Mouse (Mus musculus) macrophage (primary cell): ENCODE results near the gene Dnah2. TPM values are rescaled to one million over a fixed set of nuclear protein-coding genes. Genes with fewer than 3 reads are reported as not detected.

Experiments used
- H3K27ac ChIP-seq: fragments of 350-480 bp; formaldehyde crosslinking; 2 replicates; pipeline ENCODE4 v1.9.0; 2021
- H3K36me3 ChIP-seq: fragments of 350-480 bp; formaldehyde crosslinking; 2 replicates; pipeline ENCODE4 v1.9.0; 2021; ENCODE audit errors: inconsistent target
- H3K4me3 ChIP-seq: fragments of 350-480 bp; formaldehyde crosslinking; 2 replicates; pipeline ENCODE4 v1.9.0; 2021; ENCODE audit errors: inconsistent target
- H3K79me2 ChIP-seq: fragments of 350-480 bp; formaldehyde crosslinking; 2 replicates; pipeline ENCODE4 v1.9.0; 2021; ENCODE audit errors: inconsistent target
- WGBS: methylation state at CpG from one replicate; pipeline ENCODE4 v1.1.7; 2026; ENCODE audit warnings: inconsistent platforms; ENCODE audit not compliant: missing documents; 5-methylcytosine and 5-hydroxymethylcytosine counted together
- polyA plus RNA-seq: library from polyadenylated mRNA; stranded (reverse); fragments of 250-400 nt; gene quantifications from 3 replicates; pipeline ENCODE4 v1.2.4, GENCODE M21; 2018; ENCODE audit warnings: inconsistent platforms

Dnah2 gene
- polyA plus RNA-seq, 1 experiment from 2014 or later, result 3.0 TPM

DNA sequence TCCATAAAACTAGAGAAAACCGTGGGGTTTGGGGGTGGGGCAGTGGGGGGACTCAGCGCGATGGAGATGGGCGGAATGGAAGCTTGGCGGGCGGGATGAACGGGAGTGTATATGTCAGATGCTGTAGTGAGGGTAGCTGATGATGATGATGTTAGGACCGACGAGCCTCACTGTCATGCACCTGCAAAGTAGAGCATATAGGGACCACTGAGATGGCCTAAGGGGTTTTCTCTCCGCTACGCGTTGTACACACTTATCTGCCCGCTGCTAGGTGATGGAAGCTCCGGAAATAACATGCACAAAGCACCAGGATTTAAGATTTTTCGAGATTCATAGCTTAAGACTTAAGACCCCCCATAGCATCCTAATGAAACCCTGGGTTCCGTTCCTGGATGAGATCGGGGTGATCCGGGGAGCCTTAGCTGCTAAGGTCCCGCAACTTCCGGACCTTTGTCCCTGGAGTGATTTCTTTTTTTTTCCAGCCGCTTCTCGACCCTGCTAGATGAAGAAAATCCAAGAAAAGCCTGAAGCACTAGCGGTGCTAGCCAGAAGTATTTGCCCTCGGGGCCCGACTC lies 31.7 kb upstream of the Dnah2 start:
- WGBS, result under 1% methylated on average over 25 of the region's 25 CpGs
- peak overlapping the region; percentile 93 for H3K27ac ChIP-seq
- H3K79me2 ChIP-seq, result peaks cover 73% of the 10 kb centered on the region
- peak overlapping the region; percentile 93 for H3K4me3 ChIP-seq
- no peaks in the 10 kb centered on the region for H3K36me3 ChIP-seq

- WGBS, result under 1% methylated on average over 13 of the region's 13 CpGs
- Histone ChIP-seq H3K4me3 (peak within 1 kb of the TSS; percentile 93), H3K36me3 (no peaks in the 10 kb centered on the region), H3K79me2 (peaks cover 67% of the 10 kb centered on the region), H3K27ac (peak within 1 kb of the TSS; percentile 93)
Observed at GRCm38 (mm10) chr11:69580091-69580514, 31.2 kb upstream of the Dnah2 start, which contains the start of the genes Wrap53 and Trp53. Wrap53 (minus strand) TSS chr11:69580255. Trp53 (plus strand) TSS chr11:69580359.

DNA sequence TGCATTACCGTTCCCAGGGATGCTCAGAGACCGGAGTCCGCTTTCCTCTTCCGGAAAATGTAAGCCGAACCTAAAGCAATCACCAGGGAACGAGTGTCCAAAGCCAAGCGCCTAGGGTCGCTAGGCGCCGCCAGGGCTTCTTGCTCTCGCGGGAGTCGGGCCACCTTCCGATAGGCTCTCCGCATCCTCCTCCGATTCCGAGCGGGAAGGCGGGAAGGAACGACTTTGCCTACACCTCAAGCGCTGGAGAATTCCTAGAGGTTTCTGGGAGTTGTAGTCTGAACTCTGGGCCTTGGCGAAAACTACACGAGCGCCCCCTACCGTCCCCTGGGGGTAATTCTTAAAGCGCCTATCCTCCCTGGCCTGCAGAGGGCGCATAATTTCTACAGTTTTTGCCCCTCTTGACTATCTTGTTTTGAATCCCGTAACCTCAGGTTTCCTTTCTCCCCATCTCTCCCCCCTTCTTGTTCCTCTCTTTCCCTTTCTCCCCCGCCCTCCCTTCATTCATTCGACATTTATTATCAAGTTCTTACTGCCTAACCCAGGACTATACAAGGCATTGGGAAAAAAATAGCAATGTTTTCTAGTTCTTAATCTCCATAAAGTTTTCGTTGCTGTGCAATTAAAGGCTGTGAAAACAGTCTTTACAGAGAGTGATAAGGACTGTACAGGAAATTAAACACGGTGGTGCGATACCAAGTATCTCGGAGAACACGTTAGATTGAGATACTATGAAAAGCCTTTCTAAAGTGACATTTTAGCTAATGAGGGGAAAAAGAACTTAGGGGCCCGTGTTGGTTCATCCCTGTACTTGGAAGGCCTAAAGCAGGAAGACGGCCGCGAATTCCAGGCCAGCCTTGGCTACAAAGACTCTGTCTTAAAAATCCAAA lies 30.5 kb upstream of the Dnah2 start:
- 1% methylated on average over 39 of the region's 39 CpGs for WGBS
- H3K79me2 ChIP-seq, result peaks cover 66% of the 10 kb centered on the region
- no peaks in the 10 kb centered on the region for H3K36me3 ChIP-seq

DNA sequence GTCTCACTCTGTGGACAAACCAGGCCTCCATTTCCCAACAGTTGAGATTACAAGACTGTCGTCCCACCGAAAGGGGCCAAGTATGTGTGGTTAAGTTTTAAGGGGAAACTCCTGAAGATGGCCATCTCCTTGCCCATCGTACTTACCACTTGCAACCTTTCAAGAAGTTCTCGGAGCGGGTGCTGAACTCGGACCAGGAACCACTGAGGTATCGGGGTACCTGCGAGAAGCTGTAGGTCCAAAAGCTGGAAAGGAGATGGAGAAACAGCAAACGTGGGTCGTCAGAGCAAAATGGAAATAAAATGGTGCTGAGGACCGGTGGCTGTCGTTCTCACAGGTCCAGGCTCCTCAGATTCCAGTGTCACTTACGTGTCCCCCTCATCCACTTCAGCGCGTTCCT lies 29.4 kb upstream of the Dnah2 start:
- H3K36me3 ChIP-seq, result no peaks in the 10 kb centered on the region
- H3K27ac ChIP-seq, result peak overlapping the region; percentile 40; the same call in 1 of the 2 replicates
- peaks cover 63% of the 10 kb centered on the region for H3K79me2 ChIP-seq
- 16% methylated on average over 15 of the region's 15 CpGs for WGBS
- peak overlapping the region; percentile 93 for H3K4me3 ChIP-seq

More for the DNA sequence above, 30.5 kb upstream of the Dnah2 start:
- peak overlapping the region; percentile 93 for H3K4me3 ChIP-seq
- H3K27ac ChIP-seq, result peak overlapping the region; percentile 93

GRCm38 (mm10) chr11:69576307-69576706 lies 27.4 kb upstream of the Dnah2 start:
- Histone ChIP-seq H3K36me3 (no peaks in the 10 kb centered on the region), H3K4me3 (no peak overlapping the region), H3K79me2 (peaks cover 44% of the 10 kb centered on the region), H3K27ac (no peak overlapping the region)
- 91% methylated on average over 5 of the region's 5 CpGs for WGBS

GRCm38 (mm10) chr11:69575220-69575619 lies 26.3 kb upstream of the Dnah2 start:
- Histone ChIP-seq H3K36me3 (peaks cover 10% of the 10 kb centered on the region; the same call in 1 of the 2 replicates), H3K79me2 (peaks cover 37% of the 10 kb centered on the region), H3K27ac (no peak overlapping the region), H3K4me3 (no peak overlapping the region)
- WGBS, result 53% methylated on average over 3 of the region's 3 CpGs

GRCm38 (mm10) chr11:69565131-69565530 lies 16.2 kb upstream of the Dnah2 start:
- no peak overlapping the region for H3K4me3 ChIP-seq
- no peaks in the 10 kb centered on the region for H3K79me2 ChIP-seq
- 95% methylated on average over 8 of the region's 8 CpGs for WGBS
- peaks cover 35% of the 10 kb centered on the region for H3K36me3 ChIP-seq
- H3K27ac ChIP-seq, result no peak overlapping the region

DNA sequence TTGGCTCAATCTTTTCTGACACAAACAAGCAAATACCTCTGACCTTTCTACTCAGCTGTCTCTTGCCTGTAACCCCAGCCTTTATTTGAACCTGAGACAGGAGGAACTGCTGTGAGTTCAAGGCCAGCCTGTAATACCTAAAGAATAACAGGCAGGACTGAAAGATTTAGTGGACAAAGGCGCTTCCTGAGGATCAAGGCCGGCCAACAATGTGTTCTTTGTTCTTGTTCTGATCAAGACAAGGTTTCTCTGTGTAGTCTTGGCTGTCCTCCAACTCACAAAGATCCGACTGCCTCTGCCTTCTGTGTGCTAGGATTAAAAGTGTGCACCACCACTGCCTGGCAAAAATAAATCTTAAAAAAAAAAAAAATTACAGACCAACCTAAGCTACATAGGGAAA lies 15.5 kb upstream of the Dnah2 start:
- WGBS, result 91% methylated on average over 3 of the region's 3 CpGs
- H3K36me3 ChIP-seq, result peaks cover 31% of the 10 kb centered on the region
- no peak overlapping the region for H3K27ac ChIP-seq
- no peak overlapping the region for H3K4me3 ChIP-seq
- no peaks in the 10 kb centered on the region for H3K79me2 ChIP-seq

DNA sequence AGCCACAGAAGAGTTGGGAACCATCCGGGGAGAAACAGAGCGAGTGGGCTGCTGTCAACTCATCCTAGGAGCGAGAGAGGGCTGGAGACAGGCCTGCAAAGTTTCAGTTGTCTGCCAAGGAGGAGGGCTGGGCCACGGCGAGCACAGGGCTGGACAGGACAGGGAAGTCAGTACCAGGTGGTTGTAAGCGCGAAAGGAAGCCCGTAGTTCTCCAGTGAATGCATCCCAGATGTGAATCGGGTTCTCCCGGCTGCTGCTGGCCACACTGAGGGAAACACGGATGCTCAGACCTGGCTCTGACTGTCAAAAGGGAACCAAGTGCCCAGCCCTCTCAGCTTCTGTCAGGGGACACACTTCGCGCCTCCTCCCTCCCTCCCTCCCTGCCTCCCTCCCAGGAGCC lies 14.5 kb upstream of the Dnah2 start:
- 95% methylated on average over 11 of the region's 13 CpGs for WGBS
- H3K79me2 ChIP-seq, result no peaks in the 10 kb centered on the region

GRCm38 (mm10) chr11:69560896-69561854 lies 12.3 kb upstream of the Dnah2 start:
- peaks cover 26% of the 10 kb centered on the region for H3K36me3 ChIP-seq
- H3K79me2 ChIP-seq, result no peaks in the 10 kb centered on the region
- no peak overlapping the region for H3K27ac ChIP-seq
- 91% methylated on average over 16 of the region's 16 CpGs for WGBS
- H3K4me3 ChIP-seq, result no peak overlapping the region

More for the DNA sequence above, 14.5 kb upstream of the Dnah2 start:
- Histone ChIP-seq H3K36me3 (peaks cover 31% of the 10 kb centered on the region), H3K27ac (no peak overlapping the region), H3K4me3 (no peak overlapping the region)

DNA sequence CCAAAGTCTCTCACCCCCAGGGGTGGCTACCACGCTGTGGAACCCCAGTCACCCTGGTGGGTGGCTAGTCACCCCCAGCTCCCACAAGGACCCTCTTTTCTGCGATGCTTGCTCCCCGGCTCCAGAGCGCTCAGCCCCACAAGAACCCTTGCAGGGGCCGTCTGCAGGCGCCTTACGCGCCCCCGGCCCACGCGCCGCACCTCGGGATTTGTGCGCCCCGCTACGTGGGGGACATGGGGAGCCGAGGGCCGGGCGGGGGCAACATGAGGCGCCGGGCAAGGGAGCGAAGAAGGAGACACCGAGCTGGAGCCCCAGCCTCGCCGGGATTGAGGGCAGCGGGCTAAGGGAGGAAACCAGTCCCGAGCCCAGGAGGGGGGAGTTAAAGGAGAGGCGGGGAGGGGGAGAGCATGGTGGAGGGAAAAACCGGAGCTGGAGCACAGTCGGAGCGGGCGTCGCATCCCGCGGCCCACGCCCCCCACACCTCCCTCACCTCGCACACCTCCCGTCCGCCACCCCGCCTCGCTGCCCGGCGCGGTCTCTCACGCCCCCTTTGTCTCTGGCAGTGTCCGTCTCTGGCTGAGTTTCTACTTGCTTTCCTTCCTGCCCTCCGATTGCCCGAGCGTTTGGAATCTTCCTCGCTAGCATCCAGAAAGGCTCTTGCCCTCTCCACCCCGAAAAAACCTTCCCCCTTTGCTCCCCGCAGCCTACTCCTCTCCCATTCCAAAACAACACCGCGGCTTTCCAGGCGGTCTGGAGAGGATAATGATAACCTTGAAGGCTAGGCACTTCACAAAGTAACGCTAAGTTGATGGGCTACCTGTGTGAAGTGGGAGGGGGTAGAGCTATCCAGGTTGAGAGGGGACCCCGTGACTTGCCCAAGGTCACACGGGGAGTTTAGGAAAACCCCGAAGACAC lies 11.2 kb upstream of the Dnah2 start, which contains the start of gene Efnb3:
Gene Efnb3, minus strand, starts transcription at position 355 of the 915 bp plus-strand sequence.
- WGBS, result 27% methylated on average over 51 of the region's 59 CpGs
- H3K27ac ChIP-seq, result no peak within 1 kb of the TSS
- H3K79me2 ChIP-seq, result no peaks in the 10 kb centered on the region
- peaks cover 21% of the 10 kb centered on the region for H3K36me3 ChIP-seq
- no peak within 1 kb of the TSS for H3K4me3 ChIP-seq

DNA sequence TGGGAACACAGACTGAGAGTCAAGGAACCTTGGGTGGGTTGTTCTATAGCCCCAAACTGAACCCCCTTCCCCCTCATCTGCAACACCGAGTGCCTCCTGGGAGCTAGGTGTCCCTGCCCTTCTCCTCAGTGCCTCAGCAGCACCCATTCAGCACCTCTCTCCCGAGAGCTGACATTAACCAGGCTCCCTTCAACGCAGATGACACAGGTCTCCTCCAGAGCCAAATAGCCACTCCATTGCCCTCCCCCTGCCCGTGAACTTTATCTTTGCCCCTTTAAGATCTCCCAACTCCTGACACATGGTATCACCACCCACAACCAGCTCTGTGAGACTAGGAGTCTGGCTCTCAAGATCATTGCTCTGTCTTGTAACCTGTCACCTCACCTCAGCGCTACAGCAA lies 10.3 kb upstream of the Dnah2 start:
- Histone ChIP-seq H3K27ac (no peak overlapping the region), H3K79me2 (no peaks in the 10 kb centered on the region), H3K36me3 (peaks cover 21% of the 10 kb centered on the region), H3K4me3 (no peak overlapping the region)
- 59% methylated on average over 5 of the region's 5 CpGs for WGBS

DNA sequence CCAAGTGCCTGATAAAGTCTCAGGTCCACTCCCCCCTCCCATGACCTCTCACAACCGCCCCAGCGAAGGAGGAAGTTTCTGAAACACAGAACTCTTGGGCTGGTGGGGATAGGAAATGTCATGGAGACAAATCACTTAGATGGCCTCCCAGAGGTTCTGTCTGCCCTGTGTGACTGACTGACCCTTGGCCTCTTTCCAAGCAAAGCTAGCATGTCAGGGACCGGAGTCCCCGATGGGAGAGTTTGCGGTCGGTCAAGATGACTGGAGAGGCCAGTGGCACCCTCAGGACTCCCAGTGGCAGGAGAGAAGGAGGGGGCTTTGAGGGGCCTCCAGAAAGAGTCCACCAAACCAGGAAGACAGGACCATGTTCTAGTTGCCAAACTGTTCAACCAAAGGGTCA lies 9.8 kb upstream of the Dnah2 start:
- no peak overlapping the region for H3K27ac ChIP-seq
- no peaks in the 10 kb centered on the region for H3K79me2 ChIP-seq
- 14% methylated on average over 6 of the region's 6 CpGs for WGBS
- H3K36me3 ChIP-seq, result peaks cover 21% of the 10 kb centered on the region
- no peak overlapping the region for H3K4me3 ChIP-seq
